Comparison of ENCODE assay signal across 15 mouse cellular contexts in the genomic region with DNA sequence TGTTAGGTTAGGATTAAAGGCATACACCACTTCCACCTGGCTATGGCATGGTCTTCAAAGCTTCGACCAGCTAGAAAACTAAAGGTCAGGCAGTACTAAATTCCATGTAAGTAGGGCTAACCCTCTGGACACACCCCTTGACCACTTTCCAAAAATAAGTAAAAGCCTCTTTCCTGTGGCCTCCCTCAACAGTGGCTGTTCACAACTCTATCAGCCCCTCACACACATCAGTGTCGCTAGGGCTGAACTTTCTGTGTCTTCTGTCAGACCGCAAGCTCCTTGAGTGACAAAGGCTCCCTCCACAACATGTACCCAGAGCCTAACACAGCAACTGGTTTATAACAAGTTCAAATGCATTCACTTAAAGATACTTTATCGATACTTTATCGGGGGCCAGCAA.
"Had no signal": no experiment of that assay in that cellular context is flagged by ENCODE, and none has a peak within 500 bp of the region (broad histone marks: within the 10 kb centered on the region; RNA-seq: fewer than 3 reads in every experiment).

No protein-coding gene starts in this region.

- H3K4me3 ChIP-seq: kidney, embryonic 15.5 days; limb, embryonic 12.5 days; lung, embryonic 15.5 days; midbrain, embryonic 15.5 days; neural tube, embryonic 12.5 days had no signal

- H3K4me1 ChIP-seq: kidney, embryonic 15.5 days; limb, embryonic 12.5 days; lung, embryonic 15.5 days; midbrain, embryonic 15.5 days; neural tube, embryonic 12.5 days had no signal

- H3K27ac ChIP-seq: kidney, embryonic 15.5 days; limb, embryonic 12.5 days; lung, embryonic 15.5 days; macrophage; midbrain, embryonic 15.5 days; neural tube, embryonic 12.5 days; stomach, postnatal 0 days had no signal

- ATAC-seq: intestine, embryonic 16.5 days; midbrain, embryonic 15.5 days had no signal

- H3K4me2 ChIP-seq: kidney, embryonic 15.5 days; limb, embryonic 12.5 days; lung, embryonic 15.5 days; midbrain, embryonic 11.5 days; midbrain, embryonic 15.5 days; neural tube, embryonic 12.5 days had no signal

- H3K36me3 ChIP-seq: kidney, embryonic 15.5 days; limb, embryonic 12.5 days; lung, embryonic 15.5 days; midbrain, embryonic 15.5 days; neural tube, embryonic 12.5 days had no signal

- H3K9me3 ChIP-seq: kidney, embryonic 15.5 days; limb, embryonic 12.5 days; lung, embryonic 15.5 days; midbrain, embryonic 15.5 days; neural tube, embryonic 12.5 days had no signal

- DNase-seq: kidney, adult 2 months; kidney, postnatal 14 days; layer of hippocampus, adult 9-11 months; layer of hippocampus, postnatal 36 days; lung, postnatal 14 days; thymus, postnatal 14 days had no signal

- H3K9ac ChIP-seq: kidney, embryonic 15.5 days; limb, embryonic 12.5 days; lung, embryonic 15.5 days; midbrain, embryonic 15.5 days; neural tube, embryonic 12.5 days had no signal

- H3K27me3 ChIP-seq: limb, embryonic 12.5 days; lung, embryonic 15.5 days; midbrain, embryonic 15.5 days; neural tube, embryonic 12.5 days had no signal
